Mouse (Mus musculus) c-Kit-positive CD71-positive TER-119-positive erythroid progenitor cells, embryonic 14.5 days (primary cell): ENCODE data around the gene Tulp2.

ENCODE experiments used
- DNase-seq: peaks from one replicate; pipeline ENCODE4 v3.0.0-alpha.2; 2013; ENCODE audit warnings: low spot score

Tulp2 gene

DNA sequence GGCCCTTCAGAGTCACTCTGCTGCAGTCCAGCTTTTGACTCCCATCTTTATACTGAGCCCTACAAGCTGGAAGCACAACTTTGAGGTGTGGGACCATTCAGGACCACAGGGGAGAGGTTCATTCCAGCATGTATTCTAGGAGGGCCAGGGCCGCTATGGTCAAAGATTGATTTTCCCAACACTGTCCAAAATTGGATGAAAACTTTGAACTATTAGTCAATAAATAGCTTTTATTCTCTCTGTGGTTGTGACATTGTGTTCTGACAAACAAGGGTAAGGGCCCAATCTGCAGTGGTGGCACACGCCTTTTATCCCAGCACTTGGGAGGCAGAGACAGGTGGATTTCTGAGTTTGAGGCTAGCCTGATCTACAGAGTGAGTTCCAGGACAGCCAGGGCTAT lies 72.3 kb downstream of the Tulp2 start:
- DNase-seq: no peak

DNA sequence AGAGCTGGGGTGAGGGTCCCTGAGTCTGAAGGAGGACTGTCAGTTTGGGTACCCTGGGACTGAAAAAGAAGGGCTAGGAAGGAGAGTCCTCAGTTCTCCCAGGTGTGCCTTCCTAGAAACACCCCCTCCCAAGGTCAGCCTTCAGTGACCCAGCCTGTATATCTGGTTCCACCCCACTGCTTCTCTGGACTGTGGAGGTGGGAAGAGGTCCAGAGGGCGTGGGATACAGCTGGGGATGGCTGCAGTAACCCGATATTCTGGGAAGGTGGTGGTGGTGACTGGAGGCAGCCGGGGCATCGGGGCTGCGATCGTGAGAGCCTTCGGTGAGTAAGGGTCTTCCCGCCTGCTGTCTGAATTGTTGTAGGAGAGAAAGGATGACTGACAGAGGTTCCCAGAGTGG lies 73.1 kb downstream of the Tulp2 start, which contains the start of gene Hsd17b14:
TSS of gene Hsd17b14 (plus strand) at position 150 of the 400 bp plus-strand sequence.
- DNase-seq: no peak

DNA sequence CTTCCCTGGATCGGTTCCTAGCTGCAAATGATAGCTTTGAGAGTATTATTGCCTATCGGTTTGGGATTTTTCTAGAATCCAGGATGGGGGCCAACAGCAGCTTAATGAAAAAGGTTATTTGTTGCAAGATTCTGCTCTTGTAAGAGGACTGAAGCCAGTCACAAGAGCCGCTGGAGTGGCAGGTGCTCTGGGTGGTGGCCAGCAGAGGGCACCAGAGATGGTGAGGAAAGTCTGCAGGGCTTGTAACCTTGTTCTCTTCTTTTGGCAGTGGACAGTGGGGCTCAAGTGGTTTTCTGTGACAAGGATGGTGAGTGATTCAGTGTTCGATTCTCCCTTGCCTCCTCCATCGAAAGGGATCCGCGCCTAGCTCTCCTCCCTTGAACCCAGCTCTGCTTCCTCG lies 74.1 kb downstream of the Tulp2 start:
- DNase-seq: peak; percentile 73

DNA sequence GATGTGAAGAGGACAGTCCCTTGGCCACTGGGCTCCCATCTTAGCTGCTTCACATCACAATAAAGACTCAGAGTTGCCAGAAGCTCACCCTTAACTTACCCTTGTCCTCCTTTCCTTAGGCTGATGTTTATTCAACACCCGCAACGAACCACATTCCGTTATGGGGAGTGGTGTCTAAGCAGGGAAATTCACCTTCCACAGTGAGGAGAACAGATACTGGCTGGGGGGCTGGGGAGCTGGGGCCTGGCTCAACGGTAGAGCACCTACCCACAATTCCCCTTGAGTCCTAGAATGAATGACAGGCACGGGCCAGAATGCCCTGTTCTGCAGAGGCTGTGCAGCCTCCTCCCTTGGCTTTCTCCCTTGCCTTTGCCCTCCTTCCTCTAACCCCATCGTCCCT lies 77.2 kb downstream of the Tulp2 start:
- DNase-seq: no peak

DNA sequence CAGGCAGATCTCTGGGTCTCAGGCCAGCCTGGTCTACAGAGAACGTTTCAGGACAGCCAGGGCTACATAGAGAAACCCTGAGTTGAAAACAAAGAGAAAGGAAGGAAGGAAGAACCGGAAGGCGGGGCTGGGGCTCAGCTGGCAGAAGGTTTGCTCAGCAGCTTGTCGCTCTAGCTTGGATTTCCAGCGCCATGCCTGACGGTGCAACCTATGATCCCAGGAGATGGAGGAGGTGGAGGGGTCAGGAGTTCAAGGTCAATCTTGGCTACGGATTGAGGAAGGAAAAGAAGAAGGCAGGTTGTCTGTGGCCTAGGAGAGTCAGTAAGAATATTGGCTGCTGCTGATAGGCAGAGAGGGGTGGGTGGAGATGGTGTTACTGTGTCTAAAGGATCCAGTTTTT lies 78.6 kb downstream of the Tulp2 start:
- no peak for DNase-seq

DNA sequence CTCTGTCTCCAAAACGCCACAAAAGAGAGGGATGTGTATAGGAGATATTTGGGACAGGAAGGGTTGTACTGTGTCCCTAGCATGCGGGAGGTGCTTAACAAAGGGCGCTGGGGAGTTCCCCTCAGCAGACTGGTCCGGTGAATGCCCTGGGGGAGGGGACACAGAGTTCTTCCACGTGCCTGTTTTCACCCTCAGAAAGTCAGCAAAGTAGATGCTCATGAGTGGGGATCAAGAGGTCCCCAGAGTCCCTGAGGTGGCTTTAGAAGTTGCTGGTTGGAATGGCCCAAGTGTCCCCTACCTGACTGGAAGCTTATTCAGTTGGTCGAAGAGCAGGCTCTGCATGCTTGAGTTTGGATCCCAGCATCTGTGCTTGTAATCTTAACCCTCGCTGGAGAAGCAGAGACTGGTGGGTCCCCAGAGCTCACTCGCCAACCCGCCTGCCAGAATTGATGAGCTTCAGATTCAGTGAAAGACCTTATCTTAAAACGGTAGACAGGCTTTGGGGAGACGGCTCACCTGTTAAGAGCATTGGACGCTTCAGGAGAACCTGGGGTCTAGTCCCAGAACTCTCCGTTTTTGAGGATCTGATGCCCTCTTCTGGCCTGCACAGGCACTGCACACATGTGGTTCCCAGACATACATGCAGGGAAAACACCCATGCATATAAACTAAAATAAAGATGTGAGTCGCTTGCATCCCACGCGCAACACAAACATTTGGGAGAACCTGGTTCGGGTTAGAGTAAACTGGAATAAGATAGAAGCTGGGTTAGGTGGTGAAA lies 79.4 kb downstream of the Tulp2 start:
- DNase-seq: peak; percentile 74

DNA sequence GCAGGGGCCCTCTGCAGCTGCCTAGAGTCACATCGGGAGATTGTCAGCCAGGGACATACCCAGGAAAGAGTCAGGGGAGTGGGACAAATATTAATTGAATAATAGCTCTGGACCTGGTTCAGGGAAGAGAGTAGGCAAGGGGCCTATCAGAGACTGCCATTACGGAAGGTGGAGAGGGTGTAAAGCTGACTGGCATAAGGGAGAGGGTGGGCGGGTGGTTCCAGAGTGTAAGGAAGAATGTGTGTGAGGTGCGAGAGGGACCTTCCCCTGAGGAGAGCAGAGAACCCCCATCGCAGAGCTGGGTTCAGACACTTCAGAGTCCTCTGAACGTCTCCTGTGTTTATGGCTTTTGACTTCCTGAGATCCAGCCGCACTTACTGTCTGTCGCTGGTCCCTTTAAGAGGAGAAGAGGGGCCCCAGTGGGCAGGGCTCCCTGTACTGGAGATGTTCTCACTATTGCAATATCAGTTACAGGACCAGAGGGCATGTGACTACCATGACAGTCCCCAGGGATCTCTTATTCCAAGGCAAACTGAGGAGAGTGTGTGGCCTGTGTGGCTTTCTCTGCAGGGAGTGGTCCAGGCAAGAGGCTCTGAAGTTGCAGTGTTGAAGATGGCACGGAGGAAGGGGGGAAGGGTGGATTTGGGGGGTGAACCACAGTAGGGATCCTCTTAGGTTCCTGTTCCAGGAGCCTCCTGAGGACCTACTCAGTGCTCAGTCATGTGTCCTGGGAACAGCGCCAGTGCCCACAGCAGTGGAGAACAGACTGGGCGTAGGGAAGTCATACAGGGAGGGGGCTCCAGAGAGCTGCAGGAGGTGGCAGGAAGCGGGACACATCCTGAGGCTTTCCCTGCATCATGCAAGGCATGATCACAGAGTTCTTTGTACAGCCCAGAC lies 80.2 kb downstream of the Tulp2 start:
- DNase-seq: peak; percentile 56

DNA sequence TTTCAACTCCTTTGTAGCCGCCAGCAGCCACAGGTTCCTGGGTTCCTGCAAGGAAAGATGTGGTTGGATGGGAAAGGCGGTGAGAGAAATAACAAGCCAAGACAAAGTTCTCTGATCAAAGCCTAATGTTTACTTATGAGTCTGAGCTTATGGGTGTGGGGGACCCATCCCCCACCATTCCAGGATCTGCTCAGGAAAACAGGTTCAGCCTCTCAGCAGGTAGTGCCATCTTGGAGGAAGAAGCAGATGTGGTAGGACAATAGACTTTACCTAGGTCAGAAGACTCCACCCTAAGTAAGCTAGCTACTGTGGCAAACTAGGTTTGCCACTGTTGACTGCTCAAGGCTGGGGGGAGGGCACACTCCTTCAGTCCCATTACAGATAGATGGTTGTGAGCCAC lies 83.1 kb downstream of the Tulp2 start:
- DNase-seq: no peak

DNA sequence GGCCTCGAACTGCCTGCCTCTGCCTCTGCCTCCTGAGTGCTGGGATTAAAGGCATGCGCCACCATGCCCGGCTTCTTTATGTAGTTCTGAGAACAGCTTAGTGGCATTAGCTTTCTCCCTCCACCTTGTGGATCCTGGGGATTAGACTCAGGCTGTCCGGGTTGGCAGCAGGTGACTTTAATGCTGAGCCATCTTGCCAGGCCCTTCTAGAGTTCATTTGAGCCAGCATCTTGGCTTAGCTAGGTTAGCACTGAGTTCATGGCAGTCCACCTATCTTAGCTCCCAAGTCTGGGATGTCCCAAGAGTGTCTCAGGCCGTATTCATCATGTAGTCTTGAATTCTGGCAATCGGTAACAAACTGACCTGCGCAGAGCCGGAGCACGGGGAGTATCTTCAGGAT lies 83.8 kb downstream of the Tulp2 start:
- DNase-seq: no peak

DNA sequence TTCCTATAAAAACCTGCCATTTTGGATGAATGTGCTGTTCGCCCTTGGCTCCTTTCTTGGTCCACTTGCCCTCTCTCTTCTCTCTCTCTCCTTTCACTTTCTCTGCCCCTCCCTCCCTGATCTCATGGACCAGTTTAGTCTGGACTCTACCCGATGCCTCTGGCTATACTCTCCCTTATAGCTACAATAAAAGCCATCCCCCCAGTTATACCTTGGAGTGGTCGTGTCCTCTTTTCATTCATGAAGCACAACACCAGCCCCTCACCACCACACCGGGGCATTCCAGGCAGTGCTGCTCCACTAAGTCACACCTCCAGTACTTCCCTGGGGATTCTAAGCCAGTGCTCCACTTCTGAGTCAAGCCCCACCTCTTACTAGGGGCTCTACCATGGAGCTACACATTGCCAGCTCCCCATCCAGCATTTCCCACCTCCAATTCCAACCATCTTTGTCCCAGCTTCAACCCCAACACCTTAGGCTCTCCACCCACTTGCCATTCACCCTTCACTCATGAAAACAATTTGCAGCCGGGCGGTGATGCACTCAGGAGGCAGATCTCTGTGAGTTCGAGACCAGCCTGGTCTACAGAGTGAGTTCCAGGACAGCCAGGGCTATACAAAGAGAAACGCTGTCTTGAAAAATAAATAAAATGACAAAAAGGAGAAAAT lies 85.6 kb downstream of the Tulp2 start:
- DNase-seq: no peak

DNA sequence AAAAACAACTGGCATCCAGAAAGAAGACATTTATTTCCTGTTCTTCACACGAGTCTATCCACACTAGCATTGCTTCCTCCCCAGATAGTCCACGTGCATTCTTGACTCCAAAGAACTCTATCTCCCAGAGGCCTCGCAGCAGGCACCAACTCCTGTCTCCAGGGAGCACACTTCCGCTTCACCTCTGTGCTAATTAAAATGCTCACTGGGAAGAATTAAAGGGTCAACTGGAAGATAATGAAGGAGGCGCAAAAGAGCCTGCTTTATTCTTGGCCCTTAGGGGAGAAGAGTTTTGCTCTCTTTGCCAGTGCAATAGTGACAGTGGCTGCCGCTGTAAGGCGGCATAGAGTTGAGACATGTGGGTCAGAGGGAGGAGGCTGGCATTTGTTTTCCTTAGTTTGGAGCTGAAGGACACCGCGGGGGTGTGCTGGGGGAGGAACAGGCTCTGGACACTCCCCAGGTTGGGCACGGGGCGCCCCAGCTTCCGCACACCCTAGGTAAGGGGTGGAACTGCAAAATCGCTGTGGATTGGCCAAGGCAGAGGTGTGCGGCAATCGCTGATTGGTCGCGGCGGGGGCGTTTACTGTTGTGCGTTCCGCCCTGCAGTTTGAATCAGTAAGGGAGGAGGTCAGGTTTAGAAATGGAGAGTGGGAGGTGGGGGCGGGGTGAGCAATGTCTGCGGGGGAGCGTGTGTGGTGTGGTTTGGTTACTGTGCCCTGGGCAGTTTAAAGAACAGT lies 86.3 kb downstream of the Tulp2 start:
- DNase-seq: peak; percentile 89

DNA sequence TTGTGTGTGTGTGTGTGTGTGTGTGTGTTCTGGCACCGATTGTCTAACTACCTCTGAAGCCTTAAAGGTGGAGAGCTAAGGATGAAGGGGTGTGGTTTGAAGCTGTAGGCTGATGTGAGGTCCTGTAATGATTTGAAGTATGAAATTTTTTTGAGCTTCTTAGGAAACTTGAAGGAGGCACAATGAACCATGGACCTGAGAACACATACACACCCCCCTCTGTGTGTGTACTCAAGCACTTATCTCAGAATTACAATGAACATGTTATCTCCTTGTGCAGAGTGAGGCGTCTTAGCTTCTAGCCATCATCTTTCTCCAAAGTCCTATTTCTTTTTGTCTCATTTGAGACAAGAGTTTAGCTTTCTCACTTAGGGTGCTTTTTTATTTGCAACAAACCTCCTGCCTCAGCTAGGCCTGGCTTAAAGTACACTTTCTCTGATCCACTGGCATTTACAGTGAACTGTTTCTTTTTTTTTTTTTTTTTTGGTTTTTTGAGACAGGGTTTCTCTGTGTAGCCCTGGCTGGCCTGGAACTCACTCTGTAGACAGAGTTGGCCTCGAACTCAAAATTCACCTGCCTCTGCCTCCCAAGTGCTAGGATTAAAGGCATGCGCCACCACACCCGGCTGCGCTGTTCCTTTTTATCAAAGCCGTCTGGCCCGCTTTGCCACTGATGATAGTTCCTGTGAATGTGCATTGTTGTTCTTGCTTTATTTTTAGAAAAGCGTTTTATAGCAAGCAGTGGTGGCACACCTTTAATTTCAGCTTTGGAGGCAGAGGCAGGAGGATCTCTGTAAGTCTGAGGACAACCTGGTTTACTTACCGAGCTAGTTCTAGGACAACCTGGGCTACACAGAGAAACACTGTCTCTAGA lies 87.2 kb downstream of the Tulp2 start:
- peak; percentile 59 for DNase-seq

DNA sequence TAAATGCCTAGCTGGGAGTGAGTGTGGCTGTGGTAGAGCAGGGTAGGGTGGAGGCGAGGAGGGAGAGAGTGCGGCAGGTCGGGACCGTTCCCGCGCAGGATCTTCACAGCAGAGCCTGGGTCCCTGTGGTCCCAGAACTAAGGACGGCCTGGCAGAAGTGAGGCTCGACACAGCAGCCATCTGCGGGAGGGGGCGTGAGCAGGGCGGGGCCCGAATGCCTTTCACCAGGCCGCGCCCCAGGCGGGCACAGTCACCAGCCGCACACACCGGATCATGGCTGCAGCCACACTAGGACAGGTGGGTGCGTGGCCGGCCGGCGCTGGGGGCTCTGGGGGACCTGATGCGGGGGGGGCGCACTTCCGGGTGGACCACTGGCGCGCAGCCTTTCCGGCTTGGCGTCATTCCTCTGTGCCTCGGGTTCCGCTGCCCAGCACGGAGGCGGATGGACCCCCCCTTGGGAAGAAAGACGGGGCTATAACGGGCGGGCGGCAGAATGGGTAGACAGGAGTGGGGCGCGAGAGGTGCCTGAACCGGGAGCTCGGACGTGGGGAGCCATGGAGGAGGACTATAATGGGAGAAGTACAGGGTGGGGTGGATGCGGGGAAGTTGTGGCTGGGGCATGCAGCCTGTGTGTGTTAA lies 88.5 kb downstream of the Tulp2 start, which contains the start of gene Bcat2:
TSS of gene Bcat2 (plus strand) at position 51 of the 639 bp plus-strand sequence.
- peak; percentile 74 for DNase-seq

DNA sequence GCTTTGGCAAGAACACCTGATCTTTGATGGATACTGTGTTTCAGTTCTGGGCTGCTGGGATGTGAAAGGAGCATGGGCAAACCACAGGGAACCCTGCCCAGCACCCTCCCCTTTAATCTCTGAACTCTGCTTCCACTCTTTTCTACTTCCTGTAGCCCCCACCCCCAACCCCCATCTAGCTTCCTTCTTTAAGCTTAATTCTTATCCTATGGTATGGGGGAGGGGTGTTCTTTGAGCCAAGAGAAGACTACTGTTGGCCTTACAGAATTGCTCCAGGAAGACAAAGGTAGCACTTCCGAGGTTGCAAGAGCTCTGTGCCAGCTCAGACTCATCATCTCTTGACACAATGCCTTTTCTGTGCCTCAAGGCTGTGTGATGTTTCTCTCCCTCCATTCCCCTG lies 90.3 kb downstream of the Tulp2 start:
- no peak for DNase-seq
